Mouse (Mus musculus) limb, embryonic 10.5 days (tissue): ENCODE measurements at regions not wholly inside any gene's neighbourhood (a gene's known extent, or its start where the extent isn't known, plus 50 kb on each side); places are given as distances from the start of the nearest gene placed in this dataset.
"Not testable (repeated sequence)": the region's sequence is repeated elsewhere in the genome, so short reads cannot be mapped to it uniquely, and the experiment has no call there.

Source experiments
- DNase-seq: peaks from one replicate; pipeline ENCODE4 v3.0.0-alpha.2; 2017; ENCODE audit warnings: low spot score
- H3K27ac ChIP-seq: fragments of 300-500 bp; sonication (generic); 2 replicates; pipeline ENCODE4 v1.5.1; 2016; ENCODE audit warnings: mild to moderate bottlenecking
- H3K27me3 ChIP-seq: fragments of 300-500 bp; sonication (generic); 2 replicates; pipeline ENCODE4 v1.6.1; 2016; ENCODE audit warnings: low read depth, mild to moderate bottlenecking; ENCODE audit not compliant: poor library complexity, severe bottlenecking
- H3K36me3 ChIP-seq: fragments of 300-500 bp; sonication (generic); 2 replicates; pipeline ENCODE4 v1.6.1; 2016; ENCODE audit warnings: mild to moderate bottlenecking, moderate library complexity
- H3K4me1 ChIP-seq: fragments of 300-500 bp; sonication (generic); 2 replicates; pipeline ENCODE4 v1.6.1; 2016
- H3K4me3 ChIP-seq: fragments of 300-500 bp; sonication (generic); 2 replicates; pipeline ENCODE4 v1.5.1; 2016; ENCODE audit warnings: mild to moderate bottlenecking, moderate library complexity
- H3K9me3 ChIP-seq: fragments of 300-500 bp; sonication (generic); replicated peaks from 2 replicates; pipeline ENCODE4 v1.6.1; 2016; ENCODE audit warnings: mild to moderate bottlenecking
- WGBS: fragments of 180-500 bp; shearing (Covaris S2); methylation state at CpG from one replicate; pipeline ENCODE4 v1.1.7; 2016; 5-methylcytosine and 5-hydroxymethylcytosine counted together

- H3K4me1 ChIP-seq: no peaks in the 10 kb centered on the region
- no peak overlapping the region for H3K4me3 ChIP-seq
- H3K9me3 ChIP-seq: no peaks in the 10 kb centered on the region
- no peak overlapping the region for H3K27ac ChIP-seq
- no peaks in the 10 kb centered on the region for H3K36me3 ChIP-seq
- no peak for DNase-seq
- WGBS: 87% methylated on average over 2 of the region's 2 CpGs
- H3K27me3 ChIP-seq: no peaks in the 10 kb centered on the region
Observed at GRCm38 (mm10) chr3:114627103-114627502, 276.8 kb upstream of the Olfm3 start.

GRCm38 (mm10) chr3:114635362-114635761 is 268.5 kb upstream of the Olfm3 start:
- H3K4me3 ChIP-seq: no peak overlapping the region
- no peak for DNase-seq
- WGBS: 84% methylated on average over 2 of the region's 2 CpGs
- no peaks in the 10 kb centered on the region for H3K27me3 ChIP-seq
- no peaks in the 10 kb centered on the region for H3K9me3 ChIP-seq
- H3K36me3 ChIP-seq: no peaks in the 10 kb centered on the region
- no peaks in the 10 kb centered on the region for H3K4me1 ChIP-seq
- no peak overlapping the region for H3K27ac ChIP-seq

- 34% methylated on average over 3 of the region's 3 CpGs for WGBS
- peaks cover 8% of the 10 kb centered on the region; the same call in 1 of the 2 replicates for H3K4me1 ChIP-seq
- no peaks in the 10 kb centered on the region for H3K27me3 ChIP-seq
- peak overlapping the region; percentile 62 for H3K27ac ChIP-seq
- H3K9me3 ChIP-seq: no peaks in the 10 kb centered on the region
- no peak overlapping the region for H3K4me3 ChIP-seq
- DNase-seq: peak; percentile 30
- H3K36me3 ChIP-seq: no peaks in the 10 kb centered on the region
Observed at GRCm38 (mm10) chr3:114647957-114648356, 255.9 kb upstream of the Olfm3 start.

DNA sequence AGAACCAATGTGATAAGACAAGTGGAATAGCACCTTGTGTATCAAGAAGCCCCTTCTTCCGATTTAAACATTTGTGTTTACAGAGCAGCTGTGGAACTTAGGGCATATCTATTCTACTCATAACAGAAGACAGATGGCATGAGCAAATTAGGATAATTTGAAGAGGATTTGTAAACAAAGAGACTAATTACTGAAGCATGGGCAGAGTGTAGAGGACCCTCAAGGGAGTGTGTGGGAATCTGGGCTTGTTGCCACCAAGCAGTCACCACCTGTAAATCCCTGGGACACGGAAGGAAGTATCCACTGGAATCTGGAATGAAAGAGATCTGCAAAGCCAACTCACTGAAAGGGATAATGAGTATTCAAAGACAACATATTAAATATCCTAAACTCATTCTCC is 205.9 kb upstream of the Olfm3 start:
- H3K9me3 ChIP-seq: no peaks in the 10 kb centered on the region
- H3K4me3 ChIP-seq: no peak overlapping the region
- WGBS: 78% methylated on average over 2 of the region's 2 CpGs
- H3K36me3 ChIP-seq: no peaks in the 10 kb centered on the region
- DNase-seq: no peak
- H3K27me3 ChIP-seq: no peaks in the 10 kb centered on the region
- H3K27ac ChIP-seq: no peak overlapping the region
- no peaks in the 10 kb centered on the region for H3K4me1 ChIP-seq

DNA sequence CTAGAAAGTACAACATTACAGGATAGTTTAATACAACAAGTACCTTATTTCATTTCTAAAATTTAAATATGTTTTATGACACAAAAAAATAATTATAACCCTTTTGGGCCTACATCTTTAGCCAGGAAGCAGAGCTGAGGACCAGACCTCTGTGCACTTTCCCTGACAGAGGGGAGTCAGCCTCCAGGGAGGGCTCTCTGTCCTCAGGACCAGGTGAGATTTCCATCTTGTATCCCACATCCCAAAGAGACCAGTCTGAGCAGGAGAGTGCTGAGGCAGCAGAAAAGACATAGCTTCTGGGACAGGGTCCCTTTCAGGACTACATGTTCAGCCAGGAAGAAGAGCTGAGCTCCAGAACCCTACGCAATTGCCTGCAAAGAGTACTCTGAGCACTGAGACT is 178.7 kb upstream of the Olfm3 start:
- Histone ChIP-seq H3K4me1 (no peaks in the 10 kb centered on the region), H3K27ac (no peak overlapping the region), H3K27me3 (no peaks in the 10 kb centered on the region), H3K4me3 (no peak overlapping the region), H3K9me3 (no peaks in the 10 kb centered on the region), H3K36me3 (no peaks in the 10 kb centered on the region)
- 86% methylated on average over 1 of the region's 1 CpGs for WGBS
- no peak for DNase-seq

- Histone ChIP-seq H3K4me1 (no peaks in the 10 kb centered on the region), H3K36me3 (no peaks in the 10 kb centered on the region), H3K9me3 (no peaks in the 10 kb centered on the region), H3K27ac (no peak overlapping the region), H3K4me3 (no peak overlapping the region), H3K27me3 (no peaks in the 10 kb centered on the region)
- WGBS: 87% methylated on average over 2 of the region's 2 CpGs
- DNase-seq: no peak
Observed at GRCm38 (mm10) chr3:114736426-114736825, 167.5 kb upstream of the Olfm3 start.

GRCm38 (mm10) chr3:114744206-114744605 is 159.7 kb upstream of the Olfm3 start:
- Histone ChIP-seq H3K4me1 (no peaks in the 10 kb centered on the region), H3K4me3 (no peak overlapping the region), H3K36me3 (no peaks in the 10 kb centered on the region), H3K9me3 (no peaks in the 10 kb centered on the region), H3K27me3 (no peaks in the 10 kb centered on the region), H3K27ac (no peak overlapping the region)
- DNase-seq: no peak
- 91% methylated on average over 1 of the region's 1 CpGs for WGBS

- no peak for DNase-seq
- H3K4me3 ChIP-seq: no peak overlapping the region
- no peaks in the 10 kb centered on the region for H3K36me3 ChIP-seq
- no peak overlapping the region for H3K27ac ChIP-seq
- H3K9me3 ChIP-seq: no peaks in the 10 kb centered on the region
- no peaks in the 10 kb centered on the region for H3K27me3 ChIP-seq
- H3K4me1 ChIP-seq: no peaks in the 10 kb centered on the region
Observed at GRCm38 (mm10) chr3:114745131-114745530, 158.7 kb upstream of the Olfm3 start.

- Histone ChIP-seq H3K27ac (no peak overlapping the region), H3K4me1 (no peaks in the 10 kb centered on the region), H3K4me3 (no peak overlapping the region), H3K27me3 (no peaks in the 10 kb centered on the region), H3K36me3 (no peaks in the 10 kb centered on the region), H3K9me3 (no peaks in the 10 kb centered on the region)
- WGBS: 87% methylated on average over 4 of the region's 4 CpGs
- no peak for DNase-seq
Observed at GRCm38 (mm10) chr3:114757313-114757712, 146.6 kb upstream of the Olfm3 start.

- Histone ChIP-seq H3K27me3 (no peaks in the 10 kb centered on the region), H3K9me3 (no peaks in the 10 kb centered on the region), H3K36me3 (no peaks in the 10 kb centered on the region), H3K4me1 (no peaks in the 10 kb centered on the region), H3K27ac (no peak overlapping the region), H3K4me3 (no peak overlapping the region)
- DNase-seq: no peak
- WGBS: 90% methylated on average over 3 of the region's 3 CpGs
Observed at GRCm38 (mm10) chr3:114758592-114758991, 145.3 kb upstream of the Olfm3 start.

GRCm38 (mm10) chr3:114759290-114760002 is 144.4 kb upstream of the Olfm3 start:
- H3K27ac ChIP-seq: no peak overlapping the region
- WGBS: 70% methylated on average over 1 of the region's 1 CpGs
- H3K4me3 ChIP-seq: no peak overlapping the region
- no peaks in the 10 kb centered on the region for H3K4me1 ChIP-seq
- H3K9me3 ChIP-seq: no peaks in the 10 kb centered on the region
- H3K36me3 ChIP-seq: no peaks in the 10 kb centered on the region
- H3K27me3 ChIP-seq: no peaks in the 10 kb centered on the region
- DNase-seq: no peak

DNA sequence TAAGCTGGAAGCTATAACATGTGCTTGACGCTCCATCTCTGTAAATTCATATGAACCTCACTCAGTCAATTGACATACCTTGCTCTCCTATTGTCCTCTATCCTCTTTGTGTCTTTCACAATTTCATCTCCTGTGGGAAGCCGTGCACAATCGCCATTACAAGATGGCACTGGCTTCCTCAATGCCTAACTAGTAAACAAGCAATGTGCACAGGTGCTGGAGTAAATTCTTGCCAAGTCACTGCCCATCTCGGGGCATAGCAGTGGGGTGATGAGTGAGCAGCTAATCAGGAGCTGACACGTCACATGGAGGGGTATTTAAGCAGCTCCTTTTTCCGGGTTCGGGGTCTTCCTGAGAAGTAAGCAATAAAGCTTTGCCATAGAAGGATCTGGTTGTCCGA is 141.5 kb upstream of the Olfm3 start:
- not testable (repeated sequence) for H3K27ac ChIP-seq, DNase-seq, H3K27me3 ChIP-seq, H3K9me3 ChIP-seq, H3K36me3 ChIP-seq, H3K4me3 ChIP-seq, H3K4me1 ChIP-seq
- WGBS: 92% methylated on average over 8 of the region's 8 CpGs

- WGBS: 62% methylated on average over 1 of the region's 1 CpGs
- H3K4me3 ChIP-seq: no peak overlapping the region
- H3K27ac ChIP-seq: no peak overlapping the region
- peaks cover 3% of the 10 kb centered on the region; the same call in 1 of the 2 replicates for H3K4me1 ChIP-seq
- H3K36me3 ChIP-seq: no peaks in the 10 kb centered on the region
- no peaks in the 10 kb centered on the region for H3K9me3 ChIP-seq
- DNase-seq: no peak
- H3K27me3 ChIP-seq: no peaks in the 10 kb centered on the region
Observed at GRCm38 (mm10) chr3:114789082-114789481, 114.8 kb upstream of the Olfm3 start.

- 50% methylated on average over 2 of the region's 2 CpGs for WGBS
- peak; percentile 41 for DNase-seq
- no peak overlapping the region for H3K27ac ChIP-seq
Observed at GRCm38 (mm10) chr3:114790005-114790404, 113.9 kb upstream of the Olfm3 start.

More at GRCm38 (mm10) chr3:114790005-114790404, 113.9 kb upstream of the Olfm3 start:
- no peaks in the 10 kb centered on the region for H3K36me3 ChIP-seq
- no peak overlapping the region for H3K4me3 ChIP-seq
- no peaks in the 10 kb centered on the region for H3K27me3 ChIP-seq
- no peaks in the 10 kb centered on the region for H3K9me3 ChIP-seq
- H3K4me1 ChIP-seq: peaks cover 3% of the 10 kb centered on the region; the same call in 1 of the 2 replicates
